Mouse (Mus musculus): ENCODE data around the gene Ttll3.
A peak's percentile ranks its signal among the peaks of the same experiment; 100 is the strongest.

Ttll3 gene

GRCm38 (mm10) chr6:113379246-113379645 lies 9.8 kb upstream of the Ttll3 start:
- DNase-seq (ENCODE audit: low spot score): no peak

DNA sequence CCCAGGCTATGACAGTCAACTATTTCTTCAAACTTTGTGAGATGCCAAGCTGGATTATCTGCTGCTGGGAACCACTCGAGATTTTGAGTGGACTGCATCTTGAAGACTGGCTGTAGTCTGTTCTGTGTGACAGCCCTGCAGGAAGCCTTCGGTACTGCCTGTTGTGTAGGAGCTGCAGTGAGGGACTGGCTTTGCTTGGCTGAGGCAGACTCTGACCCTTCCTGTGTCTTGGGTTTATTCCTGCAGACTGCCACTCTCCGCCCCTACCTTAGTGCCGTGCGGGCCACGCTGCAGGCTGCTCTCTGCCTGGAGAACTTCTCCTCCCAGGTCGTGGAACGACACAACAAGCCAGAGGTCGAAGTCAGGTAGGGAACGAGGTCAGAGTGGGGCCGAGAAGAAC lies 8.6 kb upstream of the Ttll3 start:
- DNase-seq (ENCODE audit: low spot score): no peak

DNA sequence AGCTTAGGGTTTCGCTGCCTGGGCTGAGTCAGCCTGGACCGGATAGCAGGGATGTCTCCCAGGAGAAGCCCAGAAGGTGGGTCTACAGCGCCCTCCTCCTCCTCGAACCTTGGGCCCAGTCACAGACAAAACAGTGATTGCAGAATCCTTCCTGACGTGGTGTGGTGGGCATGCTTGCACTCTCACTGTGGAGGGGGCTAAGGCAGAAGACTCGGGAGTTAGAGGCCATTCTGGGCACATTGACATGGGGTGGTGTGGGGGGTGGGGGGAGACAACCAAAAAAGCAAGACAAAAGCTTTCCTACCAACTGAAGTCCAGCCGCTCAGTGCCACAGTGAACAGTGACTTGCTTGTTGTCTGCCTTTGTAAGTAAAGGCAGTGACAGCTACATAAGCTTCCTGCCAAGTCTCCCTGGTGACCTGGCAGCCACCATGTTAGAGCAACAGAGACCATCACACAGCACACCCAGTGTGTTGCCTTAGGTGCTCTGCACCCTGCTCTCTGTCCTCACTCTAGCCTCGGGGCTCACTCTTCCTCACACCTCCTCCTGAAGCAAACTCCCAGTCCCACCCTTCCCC lies 4.6 kb upstream of the Ttll3 start:
- no peak for DNase-seq (ENCODE audit: low spot score)

- DNase-seq (ENCODE audit: low spot score): no peak
These were observed 3.8 kb upstream of the Ttll3 start for GRCm38 (mm10) chr6:113385160-113385714.

DNA sequence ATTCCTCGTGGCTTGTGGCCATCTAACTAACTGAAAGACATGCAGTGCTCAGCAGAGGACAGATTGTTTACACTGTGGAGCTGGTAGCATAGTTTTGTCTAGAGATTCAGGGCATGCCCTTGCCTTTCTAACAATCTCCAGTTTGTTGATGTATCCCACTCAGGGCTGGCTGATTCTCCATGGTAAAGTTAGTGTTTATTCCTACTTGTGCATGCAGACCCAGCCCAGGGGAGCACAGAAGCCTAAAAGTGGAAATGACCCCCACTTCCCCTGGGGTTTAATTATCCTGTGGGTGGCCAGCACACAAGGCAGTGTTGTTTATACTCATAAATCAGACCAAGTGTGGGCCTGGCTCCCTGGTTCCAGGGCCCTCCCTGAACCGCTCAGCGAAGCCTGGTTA lies 3.0 kb upstream of the Ttll3 start:
- no peak for DNase-seq (ENCODE audit: low spot score)

DNA sequence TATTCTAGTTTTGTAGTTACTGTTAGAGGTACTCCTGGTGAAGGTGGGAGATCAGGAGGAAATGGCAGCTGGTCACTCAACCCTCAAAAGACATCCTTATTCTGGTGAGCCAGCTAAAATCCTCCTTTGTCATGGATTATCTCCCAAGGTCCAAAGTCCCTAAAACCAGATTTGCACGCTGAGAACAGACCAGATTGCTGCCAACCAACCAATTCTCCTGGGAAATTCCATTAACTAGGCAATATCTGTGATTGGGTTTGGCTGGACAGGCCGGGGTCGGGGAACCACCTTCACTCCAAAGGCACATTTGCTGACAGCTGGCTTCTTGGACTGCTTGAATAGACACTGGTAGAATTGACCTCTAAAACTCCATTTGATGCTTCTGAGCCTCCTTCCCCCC lies 1.7 kb downstream of the Ttll3 start:
- DNase-seq (ENCODE audit: low spot score): no peak

- DNase-seq (ENCODE audit: low spot score): no peak
These were observed 2.9 kb downstream of the Ttll3 start for GRCm38 (mm10) chr6:113392015-113392386.

DNA sequence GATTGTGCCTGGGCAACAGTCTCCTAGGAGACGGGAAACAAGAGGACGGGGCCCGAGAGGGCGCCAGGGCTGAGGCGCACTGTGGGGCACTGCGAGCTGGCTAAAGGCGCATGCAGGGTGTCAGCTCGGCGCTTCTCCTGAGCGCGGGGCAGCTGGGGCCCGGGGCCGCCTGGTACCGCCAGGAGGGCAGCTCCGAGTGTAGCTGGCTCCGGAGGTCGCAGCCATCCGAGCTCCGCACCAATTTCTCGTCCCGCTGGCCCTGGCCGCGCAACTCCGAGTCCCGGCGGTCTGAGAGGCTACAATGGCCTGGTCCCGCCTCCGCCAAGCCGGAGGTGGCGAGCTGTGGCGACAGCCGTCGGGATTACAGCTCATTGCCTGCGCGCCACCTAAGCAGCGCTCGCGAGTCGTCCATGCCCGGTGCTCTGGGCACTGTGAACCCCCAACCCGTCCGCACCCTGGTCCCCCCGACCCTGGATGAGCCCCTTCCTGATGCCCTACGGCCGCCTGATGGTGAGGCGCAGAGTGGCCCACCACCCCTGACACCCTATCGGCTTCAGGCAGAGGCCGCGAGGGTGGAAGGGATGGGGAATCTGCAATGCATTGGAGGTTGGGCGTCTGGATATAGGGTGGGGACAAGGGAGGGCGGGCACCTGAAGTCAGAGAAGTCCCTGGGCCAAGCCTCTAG lies 3.5 kb downstream of the Ttll3 start:
- DNase-seq (ENCODE audit: low spot score): no peak

- no peak for DNase-seq (ENCODE audit: low spot score)
These were observed 4.9 kb downstream of the Ttll3 start for GRCm38 (mm10) chr6:113393951-113394350.

DNA sequence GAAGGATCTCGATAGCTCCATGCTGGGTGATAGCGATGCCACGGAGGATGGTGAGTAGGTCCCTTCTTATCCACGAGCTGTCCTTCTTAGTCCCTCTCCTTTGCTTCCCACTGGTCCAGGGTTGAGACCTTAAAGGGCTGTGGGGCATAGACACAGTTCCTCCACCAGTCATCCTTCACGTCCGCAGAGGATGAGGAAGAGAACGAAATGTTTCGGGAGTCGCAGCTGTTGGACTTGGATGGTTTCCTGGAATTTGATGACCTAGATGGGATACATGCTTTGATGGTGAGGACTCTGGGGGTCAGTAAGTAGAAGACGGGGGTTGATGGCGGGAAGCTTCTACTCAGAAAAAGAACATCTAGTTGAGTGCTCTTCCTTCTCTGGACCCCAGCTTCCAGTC lies 5.8 kb downstream of the Ttll3 start:
- no peak for DNase-seq (ENCODE audit: low spot score)

DNA sequence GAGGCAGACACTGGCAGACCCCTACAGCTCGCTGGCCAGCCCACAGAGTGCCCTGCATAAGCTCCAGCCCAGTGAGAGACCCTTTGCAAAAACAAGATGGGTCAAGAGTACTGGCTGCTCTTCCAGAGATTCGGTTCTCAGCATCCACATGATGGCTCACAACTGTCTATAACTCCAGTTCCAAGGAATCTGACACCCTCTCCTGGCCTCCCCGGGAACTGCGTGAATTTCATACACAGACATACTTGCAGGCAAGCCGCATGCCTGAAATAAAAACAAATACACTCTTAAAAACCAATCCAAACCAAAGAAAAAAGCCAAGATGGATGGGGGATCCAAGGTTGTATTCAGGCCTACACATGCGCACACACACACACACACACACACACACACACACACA lies 6.4 kb downstream of the Ttll3 start:
- no peak for DNase-seq (ENCODE audit: low spot score)

- no peak for DNase-seq (ENCODE audit: low spot score)
These were observed 7.4 kb downstream of the Ttll3 start for GRCm38 (mm10) chr6:113396270-113397030.

DNA sequence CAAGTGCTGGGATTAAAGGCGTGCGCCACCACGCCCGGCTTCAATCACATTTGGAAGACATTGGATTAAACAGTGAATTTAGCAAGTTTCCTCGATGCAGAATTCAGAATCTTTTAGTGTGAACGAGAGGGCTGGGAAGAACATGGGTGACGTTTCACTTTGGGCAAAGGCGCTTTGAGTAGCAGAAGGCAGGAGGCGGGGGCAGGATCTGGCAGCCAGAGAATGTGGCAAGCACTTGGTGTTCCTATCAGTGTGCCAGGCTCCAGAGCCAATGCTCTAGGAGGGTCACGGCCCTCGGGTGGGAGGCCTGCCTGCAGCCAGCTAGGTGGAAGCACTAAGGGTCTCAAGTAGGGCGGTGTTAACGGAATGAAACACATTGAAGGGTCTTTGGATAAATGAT lies 13.0 kb downstream of the Ttll3 start:
- no peak for DNase-seq (ENCODE audit: low spot score)

DNA sequence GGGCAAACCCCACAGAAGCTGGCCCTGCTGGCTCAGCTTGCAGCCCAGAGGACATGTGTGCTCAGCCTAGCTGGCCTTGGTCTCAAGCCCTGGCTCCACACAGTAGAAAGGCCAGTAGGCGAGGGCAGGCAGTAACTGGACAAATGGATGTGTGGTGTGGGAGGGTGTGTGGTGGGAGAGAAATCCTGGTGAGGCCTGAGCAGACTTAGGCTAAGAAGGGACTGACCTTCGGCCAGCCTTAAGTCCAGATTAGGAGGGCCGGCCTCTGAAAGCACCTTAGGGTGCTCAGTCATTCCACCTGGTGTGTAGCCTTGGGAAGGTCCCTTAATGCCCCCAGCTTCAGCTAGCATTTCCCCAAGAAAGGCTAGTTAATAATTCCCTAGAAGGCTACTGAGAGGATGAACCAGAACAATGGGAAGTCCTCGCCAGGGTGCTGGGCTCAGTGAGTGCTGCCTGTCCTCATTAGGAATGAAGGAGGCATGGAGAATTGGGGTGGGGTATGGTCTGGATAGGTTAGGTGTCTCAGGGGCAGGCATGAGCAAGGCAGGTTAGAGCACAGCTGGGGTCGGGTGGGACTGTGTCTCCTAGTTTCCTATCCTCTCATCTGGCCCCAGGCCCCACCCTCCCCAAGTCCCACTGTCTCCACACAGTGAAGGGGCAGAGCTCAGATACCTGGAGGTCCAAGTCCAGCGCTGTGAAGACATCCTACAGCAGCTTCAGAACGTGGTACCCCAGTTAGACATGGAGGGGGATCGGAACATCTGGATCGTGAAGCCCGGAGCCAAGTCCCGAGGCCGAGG lies 15.8 kb downstream of the Ttll3 start:
- DNase-seq (ENCODE audit: low spot score): no peak

GRCm38 (mm10) chr6:113405483-113405882 lies 16.4 kb downstream of the Ttll3 start:
- DNase-seq (ENCODE audit: low spot score): no peak

GRCm38 (mm10) chr6:113406683-113407082 lies 17.6 kb downstream of the Ttll3 start:
- no peak for DNase-seq (ENCODE audit: low spot score)

GRCm38 (mm10) chr6:113410001-113410400 lies 20.9 kb downstream of the Ttll3 start:
- DNase-seq (ENCODE audit: low spot score): no peak

GRCm38 (mm10) chr6:113416416-113416815 lies 27.4 kb downstream of the Ttll3 start:
- no peak for DNase-seq (ENCODE audit: low spot score)

GRCm38 (mm10) chr6:113418441-113419198 lies 29.6 kb downstream of the Ttll3 start:
- DNase-seq (ENCODE audit: low spot score): no peak

- peak; percentile 95 for DNase-seq (ENCODE audit: low spot score)
These were observed 30.1 kb downstream of the Ttll3 start, which contains the start of gene Rpusd3 for GRCm38 (mm10) chr6:113419199-113419587. Rpusd3 (minus strand) TSS chr6:113419340.

- DNase-seq (ENCODE audit: low spot score): no peak
These were observed 33.9 kb downstream of the Ttll3 start for GRCm38 (mm10) chr6:113423000-113423399.
